In genomic region chr9:96532531-96532930, GRCm38 (mm10) we compare ENCODE assay signal across 28 mouse cellular contexts. TPM values are rescaled to one million over a fixed set of nuclear protein-coding genes. Genes with fewer than 3 reads are reported as not detected.
DNase-seq lines count a peak whose midpoint lies in the region; ATAC-seq and TF ChIP-seq lines count a peak whose summit lies in the region.
"Had no signal": no experiment of that assay in that cellular context is flagged by ENCODE, and none has a peak within 500 bp of the region (broad histone marks: within the 10 kb centered on the region; RNA-seq: fewer than 3 reads in every experiment).

No protein-coding gene starts in this region.

- H3K9ac ChIP-seq in lung, postnatal 0 days (replicated peaks; ENCODE audit: low read depth) = no peak overlapping the region
- H3K9ac ChIP-seq: heart, embryonic 12.5 days; hindbrain, embryonic 12.5 days; intestine, embryonic 15.5 days; neural tube, embryonic 12.5 days had no signal

- H3K9me3 ChIP-seq in lung, postnatal 0 days (ENCODE audit: low read length) = no peaks in the 10 kb centered on the region
- H3K9me3 ChIP-seq: heart, embryonic 12.5 days; hindbrain, embryonic 12.5 days; intestine, embryonic 15.5 days; neural tube, embryonic 12.5 days had no signal

- intact Hi-C loops in left cerebral cortex, adult 2 months (cut with DNase I) = no loop called here
- intact Hi-C loops in left cerebral cortex, postnatal 36 days (cut with DNase I) = no loop called here

- DNase-seq in left cerebral cortex, adult 2 months (ENCODE audit: extremely low spot score in 1 of 2, low spot score in 2 of 2) = no peak
- DNase-seq in left cerebral cortex, postnatal 36 days (ENCODE audit: low spot score in 2 of 2) = no peak
- DNase-seq in lung, postnatal 0 days (ENCODE audit: low spot score) = peak; percentile 55
- no peak for DNase-seq in lung, postnatal 10 days
- no peak for DNase-seq in cerebellum, adult 9-11 months
- DNase-seq: adrenal gland, postnatal 25 days; B cell, adult 2 months; cerebellum, adult 11-12 months; gastrocnemius, postnatal 36 days; heart, adult 2 months; heart, postnatal 14 days; kidney, adult 2 months; kidney, postnatal 4 days; right cerebral cortex, postnatal 4 days had no signal

- no peak overlapping the region for H3K4me2 ChIP-seq in lung, postnatal 0 days (replicated peaks; ENCODE audit: low read depth, low read length)
- H3K4me2 ChIP-seq in myocyte (ENCODE audit: low read depth) = no peak overlapping the region
- H3K4me2 ChIP-seq: heart, embryonic 12.5 days; hindbrain, embryonic 12.5 days; intestine, embryonic 15.5 days; liver, embryonic 11.5 days; midbrain, embryonic 11.5 days; neural tube, embryonic 12.5 days had no signal

- H3K27ac ChIP-seq in left cerebral cortex, adult 2 months = peak overlapping the region; percentile 15; the same call in 1 of the 2 replicates
- no peak overlapping the region; the same call in 1 of the 2 replicates for H3K27ac ChIP-seq in lung, postnatal 0 days (ENCODE audit: low read length)
- H3K27ac ChIP-seq: heart, adult 2 months; hindbrain, embryonic 12.5 days; hindbrain, postnatal 0 days; intestine, embryonic 15.5 days; kidney, postnatal 0 days; neural tube, embryonic 12.5 days had no signal

- 41% methylated on average over 4 of the region's 4 CpGs for WGBS in lung, postnatal 0 days

- ATAC-seq in lung, postnatal 0 days = peak; percentile 16
- ATAC-seq: forebrain, embryonic 14.5 days; hindbrain, postnatal 0 days; intestine, embryonic 15.5 days; midbrain, embryonic 16.5 days had no signal

- H3K4me1 ChIP-seq in lung, postnatal 0 days (ENCODE audit: insufficient read depth, low read depth, low read length) = peaks cover 11% of the 10 kb centered on the region

- H3K4me3 ChIP-seq in left cerebral cortex, adult 2 months = no peak overlapping the region
- no peak overlapping the region for H3K4me3 ChIP-seq in lung, postnatal 0 days (ENCODE audit: low read depth, low read length)
- no peak overlapping the region for H3K4me3 ChIP-seq in myocyte
- H3K4me3 ChIP-seq: heart, adult 2 months; heart, embryonic 12.5 days; hindbrain, embryonic 12.5 days; intestine, embryonic 15.5 days; neural tube, embryonic 12.5 days had no signal

- no peak for TF ChIP-seq POLR2A in myocyte (IDR thresholded peaks at IDR 0.05; ENCODE audit: insufficient read length, low read depth)

- no peak for TF ChIP-seq EP300 in lung, postnatal 0 days (IDR thresholded peaks at IDR 0.05)

- H3ac ChIP-seq in myocyte (ENCODE audit: control insufficient read depth, insufficient read length) = no peak overlapping the region

- no peaks in the 10 kb centered on the region for H3K36me3 ChIP-seq in lung, postnatal 0 days (ENCODE audit: insufficient read depth, low read length)
- no peaks in the 10 kb centered on the region for H3K36me3 ChIP-seq in myocyte (ENCODE audit: control insufficient read depth, insufficient read depth)
- H3K36me3 ChIP-seq: heart, embryonic 12.5 days; hindbrain, embryonic 12.5 days; intestine, embryonic 15.5 days; neural tube, embryonic 12.5 days had no signal

- no peak for TF ChIP-seq CTCF in left cerebral cortex, adult 2 months (IDR thresholded peaks at IDR 0.05)
- TF ChIP-seq CTCF in lung, postnatal 0 days (IDR thresholded peaks at IDR 0.05) = no peak

- no peaks in the 10 kb centered on the region for H3K27me3 ChIP-seq in lung, postnatal 0 days (replicated peaks; ENCODE audit: insufficient read depth, low read length)
- H3K27me3 ChIP-seq in myocyte (ENCODE audit: control insufficient read depth, insufficient read depth, insufficient read length) = no peaks in the 10 kb centered on the region
- H3K27me3 ChIP-seq: heart, embryonic 12.5 days; hindbrain, embryonic 12.5 days; intestine, embryonic 15.5 days; neural tube, embryonic 12.5 days had no signal

- no peaks in the 10 kb centered on the region for H3K79me2 ChIP-seq in myocyte (ENCODE audit: control insufficient read depth, insufficient read depth)

TF ChIP-seq in myocyte, 11 proteins besides CTCF, POLR2A, EP300 and RAD21:
- TF ChIP-seq MYOD1 (IDR thresholded peaks at IDR 0.05; ENCODE audit: control insufficient read depth in 1 of 3, insufficient read length in 2 of 3, low read depth in 2 of 3) (peak in 2 of 3 experiments; percentile 30 to 73), MYOG (IDR thresholded peaks at IDR 0.05; ENCODE audit: control insufficient read depth in 1 of 3, insufficient read depth in 1 of 3, insufficient read length in 2 of 3, low read depth in 2 of 3) (peak in 1 of 3 experiments; percentile 36), SRF (IDR thresholded peaks at IDR 0.05; ENCODE audit: control insufficient read depth, insufficient read length, low read depth) (no peak)
TF ChIP-seq in myocyte: peak in this region for 2.

RNA-seq across cellular contexts. Expression of gene Gm28729, which starts 7.5 kb away (rescaled TPM):
- not detected for total RNA-seq in left cerebral cortex, adult 2 months (2021)
- not detected for total RNA-seq in left cerebral cortex, postnatal 36 days (2021)
- 2.7 and 4.4 TPM in 2 replicates for polyA plus RNA-seq in lung, postnatal 0 days (2015; fragmentation: Nextera tagmentation; extraction: Ambion mirVana)
- polyA plus RNA-seq in myocyte (2012; fragmentation: generic; extraction: Trizol) = not detected
- total RNA-seq: adrenal gland, postnatal 25 days; common myeloid progenitor, adult 5-6 weeks; heart, adult 2 months; heart, postnatal 14 days had no signal
- polyA plus RNA-seq: heart, adult 2 months; heart, embryonic 12.5 days; intestine, embryonic 15.5 days; kidney, adult 2 months; limb, embryonic 11.5 days; liver, embryonic 11.5 days; liver, embryonic 16.5 days; midbrain, embryonic 11.5 days; neural tube, embryonic 12.5 days had no signal

RNA-seq across cellular contexts. Expression of gene Rnf7, which starts 54.1 kb away (rescaled TPM):
- total RNA-seq in left cerebral cortex, adult 2 months (2021) = 10 to 100 TPM; 59.5 to 67.7 TPM
- 10 to 100 TPM; 56.2 to 63.1 TPM for total RNA-seq in left cerebral cortex, postnatal 36 days (2021)
- 160 and 168 TPM in 2 replicates for polyA plus RNA-seq in lung, postnatal 0 days (2015; fragmentation: Nextera tagmentation; extraction: Ambion mirVana)
- 221 TPM for polyA plus RNA-seq in myocyte (2012; fragmentation: generic; extraction: Trizol)
